Mouse (Mus musculus) hindbrain, postnatal 0 days (tissue): ENCODE measurements around the gene Gm13287. TPM values are rescaled to one million over a fixed set of nuclear protein-coding genes. Genes with fewer than 3 reads are reported as not detected.
"Not testable (repeated sequence)": the region's sequence is repeated elsewhere in the genome, so short reads cannot be mapped to it uniquely, and the experiment has no call there.

ENCODE experiments used
- ATAC-seq: fragments of 200-750 bp; cut with Nextera tagmentation; 2 replicates; pipeline ENCODE4 v1.8.0; 2017; ENCODE audit warnings: mild to moderate bottlenecking, moderate TSS enrichment, moderate library complexity
- DNase-seq: peaks from one replicate; pipeline ENCODE4 v3.0.0-alpha.2; 2015; ENCODE audit warnings: low spot score
- H3K27ac ChIP-seq: fragments of 300-500 bp; sonication (generic); 2 replicates; pipeline ENCODE4 v1.5.1; 2014; ENCODE audit warnings: mild to moderate bottlenecking
- H3K27me3 ChIP-seq: fragments of 300-500 bp; sonication (generic); 2 replicates; pipeline ENCODE4 v1.6.1; 2014; ENCODE audit warnings: low read length, mixed read lengths; ENCODE audit not compliant: insufficient read depth
- H3K36me3 ChIP-seq: fragments of 300-500 bp; sonication (generic); 2 replicates; pipeline ENCODE4 v1.6.1; 2014; ENCODE audit warnings: low read length, mixed read lengths; ENCODE audit not compliant: insufficient read depth
- H3K4me1 ChIP-seq: fragments of 300-500 bp; sonication (generic); 2 replicates; pipeline ENCODE4 v1.6.1; 2014; ENCODE audit warnings: antibody characterized with exemption, low read length, mixed read lengths; ENCODE audit not compliant: insufficient read depth
- H3K4me2 ChIP-seq: fragments of 300-500 bp; sonication (generic); 2 replicates; pipeline ENCODE4 v1.6.1; 2014; ENCODE audit warnings: low read depth, mild to moderate bottlenecking, low read length, moderate library complexity, mixed read lengths
- H3K4me3 ChIP-seq: fragments of 300-500 bp; sonication (generic); 2 replicates; pipeline ENCODE4 v1.5.1; 2014; ENCODE audit warnings: low read length
- H3K9ac ChIP-seq: fragments of 300-500 bp; sonication (generic); replicated peaks from 2 replicates; pipeline ENCODE4 v1.6.1; 2014; ENCODE audit warnings: mild to moderate bottlenecking, low read length, moderate library complexity, mixed read lengths
- H3K9me3 ChIP-seq: fragments of 300-500 bp; sonication (generic); 2 replicates; pipeline ENCODE4 v1.6.1; 2016; ENCODE audit warnings: low read length, mixed read lengths
- CTCF ChIP-seq: IDR thresholded peaks from 2 replicates; pipeline ENCODE4 v1.5.1; 2016; ENCODE audit warnings: antibody characterized with exemption, control low read depth, low read depth
- WGBS: fragments of 180-500 bp; shearing (Covaris S2); extraction: QIAGEN DNeasy Blood & Tissue Kit; methylation state at CpG from one replicate; pipeline ENCODE4 v1.1.7; 2014; 5-methylcytosine and 5-hydroxymethylcytosine counted together
- polyA plus RNA-seq: library from polyadenylated mRNA; unstranded; fragments of >200 nt; fragmentation: Nextera tagmentation; extraction: Ambion mirVana; gene quantifications from 2 replicates; pipeline ENCODE4 v1.2.1, GENCODE M21; 2015
- total RNA-seq: library from RNA; depleted of rRNA; stranded (reverse); fragments of >200 nt; gene quantifications from 2 replicates; pipeline ENCODE4 v1.2.3, GENCODE M21; 2014

The Gm13287 gene
- total and polyA plus RNA-seq, 2 experiments from 2014 or later = not detected

DNA sequence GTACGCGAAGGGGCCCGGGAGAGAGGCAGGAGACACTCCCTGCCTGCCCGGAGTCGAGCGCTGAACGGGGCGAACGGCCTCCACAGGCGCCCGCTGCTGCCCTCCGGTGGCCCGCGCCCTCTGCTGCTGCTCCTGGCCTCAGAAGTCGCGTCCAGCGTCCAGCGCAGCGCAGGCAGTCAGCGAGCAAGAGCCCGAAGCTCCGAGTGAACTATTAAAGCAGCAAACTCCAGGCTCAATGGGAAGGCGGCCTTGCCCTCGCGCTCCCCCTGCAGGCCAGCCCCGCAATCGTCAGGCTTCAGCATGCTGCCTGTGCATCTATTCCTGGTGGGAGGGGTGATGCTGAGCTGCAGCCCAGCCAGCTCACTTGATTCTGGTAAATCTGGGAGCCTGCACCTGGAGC, 17.6 kb upstream of the Gm13287 start, which contains the start of gene Gm13276:
Gene Gm13276 (plus strand): TSS at position 301 of the 400 bp plus-strand sequence.
- not testable (repeated sequence) for H3K27me3 ChIP-seq, H3K9ac ChIP-seq, ATAC-seq, H3K4me3 ChIP-seq, H3K36me3 ChIP-seq, H3K9me3 ChIP-seq, H3K27ac ChIP-seq, H3K4me1 ChIP-seq, DNase-seq, H3K4me2 ChIP-seq
- no CpG with 5 or more reads among the region's 27 CpGs for WGBS

- WGBS = no CpG with 5 or more reads among the region's 28 CpGs
- not testable (repeated sequence) for H3K4me3 ChIP-seq, H3K9ac ChIP-seq, ATAC-seq, H3K27ac ChIP-seq, DNase-seq, H3K9me3 ChIP-seq, H3K27me3 ChIP-seq, H3K36me3 ChIP-seq, H3K4me1 ChIP-seq, H3K4me2 ChIP-seq
- TF ChIP-seq CTCF = peak; percentile 59
These were observed 14.7 kb upstream of the Gm13287 start, which contains the start of gene Gm13277 for GRCm38 (mm10) chr4:88788402-88788801. Gm13277 (plus strand) TSS chr4:88788632.

- not testable (repeated sequence) for H3K9me3 ChIP-seq, H3K4me3 ChIP-seq, H3K27me3 ChIP-seq, H3K4me1 ChIP-seq, H3K9ac ChIP-seq, H3K4me2 ChIP-seq, H3K36me3 ChIP-seq, DNase-seq, H3K27ac ChIP-seq, ATAC-seq
- no CpG with 5 or more reads among the region's 28 CpGs for WGBS
These were observed 11.8 kb upstream of the Gm13287 start, which contains the start of gene Gm13278 for GRCm38 (mm10) chr4:88791250-88791649. Gm13278 (plus strand) TSS chr4:88791550.

DNA sequence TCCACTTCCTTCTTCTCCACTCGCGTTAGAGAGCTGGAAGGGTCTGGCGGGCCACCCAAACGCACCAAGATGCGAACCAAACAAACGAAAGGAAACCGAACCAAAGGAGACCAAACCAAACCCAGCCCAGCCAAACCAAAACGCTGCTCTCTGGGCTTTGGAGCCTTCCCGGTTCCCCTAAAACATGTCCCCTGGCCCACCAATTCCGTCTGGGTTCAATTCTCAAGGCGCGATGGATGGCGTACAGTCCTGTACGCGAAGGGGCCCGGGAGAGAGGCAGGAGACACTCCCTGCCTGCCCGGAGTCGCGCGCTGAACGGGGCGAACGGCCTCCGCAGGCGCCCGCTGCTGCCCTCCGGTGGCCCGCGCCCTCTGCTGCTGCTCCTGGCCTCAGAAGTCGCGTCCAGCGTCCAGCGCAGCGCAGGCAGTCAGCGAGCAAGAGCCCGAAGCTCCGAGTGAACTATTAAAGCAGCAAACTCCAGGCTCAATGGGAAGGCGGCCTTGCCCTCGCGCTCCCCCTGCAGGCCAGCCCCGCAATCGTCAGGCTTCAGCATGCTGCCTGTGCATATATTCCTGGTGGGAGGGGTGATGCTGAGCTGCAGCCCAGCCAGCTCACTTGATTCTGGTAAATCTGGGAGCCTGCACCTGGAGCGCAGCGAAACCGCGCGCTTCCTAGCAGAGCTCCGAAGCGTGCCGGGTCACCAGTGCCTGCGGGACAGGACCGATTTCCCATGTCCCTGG, 8.9 kb upstream of the Gm13287 start, which contains the start of gene Gm13275:
Gene Gm13275 (plus strand): TSS at position 552 of the 740 bp plus-strand sequence.
- 0% methylated on average over 2 of the region's 52 CpGs for WGBS
- H3K4me1 ChIP-seq, H3K36me3 ChIP-seq, H3K27me3 ChIP-seq, DNase-seq, H3K9me3 ChIP-seq, ATAC-seq, H3K4me2 ChIP-seq, H3K27ac ChIP-seq, H3K9ac ChIP-seq, H3K4me3 ChIP-seq: not testable (repeated sequence)
- TF ChIP-seq CTCF = peak; percentile 43; the same call in 1 of the 2 replicates

DNA sequence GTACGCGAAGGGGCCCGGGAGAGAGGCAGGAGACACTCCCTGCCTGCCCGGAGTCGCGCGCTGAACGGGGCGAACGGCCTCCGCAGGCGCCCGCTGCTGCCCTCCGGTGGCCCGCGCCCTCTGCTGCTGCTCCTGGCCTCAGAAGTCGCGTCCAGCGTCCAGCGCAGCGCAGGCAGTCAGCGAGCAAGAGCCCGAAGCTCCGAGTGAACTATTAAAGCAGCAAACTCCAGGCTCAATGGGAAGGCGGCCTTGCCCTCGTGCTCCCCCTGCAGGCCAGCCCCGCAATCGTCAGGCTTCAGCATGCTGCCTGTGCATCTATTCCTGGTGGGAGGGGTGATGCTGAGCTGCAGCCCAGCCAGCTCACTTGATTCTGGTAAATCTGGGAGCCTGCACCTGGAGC, 6.0 kb upstream of the Gm13287 start, which contains the start of gene Gm13279:
Gene Gm13279 (plus strand): TSS at position 301 of the 400 bp plus-strand sequence.
- not testable (repeated sequence) for DNase-seq, H3K27ac ChIP-seq, H3K9me3 ChIP-seq, H3K36me3 ChIP-seq, ATAC-seq, H3K27me3 ChIP-seq, H3K4me3 ChIP-seq, H3K4me2 ChIP-seq, H3K4me1 ChIP-seq, H3K9ac ChIP-seq
- WGBS = no CpG with 5 or more reads among the region's 28 CpGs

GRCm38 (mm10) chr4:88799365-88799764, 3.7 kb upstream of the Gm13287 start, which contains the start of gene Gm13285:
Gm13285 (plus strand) TSS chr4:88799665.
- 17% methylated on average over 4 of the region's 7 CpGs for WGBS
- not testable (repeated sequence) for H3K9ac ChIP-seq

DNA sequence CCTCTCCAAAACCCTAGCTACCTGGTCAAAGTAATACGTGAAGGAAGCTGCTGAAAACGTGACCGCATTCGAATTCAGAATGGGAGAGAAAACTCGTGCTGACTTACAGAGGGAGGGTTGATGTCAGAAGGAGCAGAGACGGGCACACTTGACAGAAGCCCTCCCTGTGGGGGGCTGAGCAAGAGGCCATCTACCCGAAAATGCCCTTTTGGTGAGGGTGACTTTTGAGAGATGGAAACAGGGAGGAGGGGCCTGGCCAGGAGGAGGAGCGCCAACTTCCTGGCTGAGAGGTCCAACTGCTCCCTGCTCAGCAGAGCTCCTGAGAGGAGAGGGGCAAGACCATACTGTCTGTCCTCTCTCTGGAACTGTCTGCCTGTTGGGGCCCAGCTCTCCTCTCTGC, 2.2 kb downstream of the Gm13287 start, which contains the start of gene Gm13288:
Gene Gm13288 (plus strand): TSS at position 301 of the 400 bp plus-strand sequence.
- ATAC-seq, H3K4me3 ChIP-seq, H3K36me3 ChIP-seq, H3K4me2 ChIP-seq, H3K4me1 ChIP-seq, H3K9ac ChIP-seq, H3K27me3 ChIP-seq, H3K9me3 ChIP-seq, H3K27ac ChIP-seq, DNase-seq: not testable (repeated sequence)
- no CpG with 5 or more reads among the region's 8 CpGs for WGBS

More at GRCm38 (mm10) chr4:88799365-88799764, 3.7 kb upstream of the Gm13287 start, which contains the start of gene Gm13285:
- not testable (repeated sequence) for ATAC-seq, H3K9me3 ChIP-seq, H3K4me3 ChIP-seq, H3K4me2 ChIP-seq, H3K36me3 ChIP-seq, H3K27me3 ChIP-seq, H3K4me1 ChIP-seq, DNase-seq, H3K27ac ChIP-seq

GRCm38 (mm10) chr4:88805761-88806160, 2.7 kb downstream of the Gm13287 start:
- not testable (repeated sequence) for H3K27ac ChIP-seq, H3K4me3 ChIP-seq, H3K9me3 ChIP-seq, H3K27me3 ChIP-seq, DNase-seq, H3K4me1 ChIP-seq, H3K9ac ChIP-seq, ATAC-seq, H3K36me3 ChIP-seq, H3K4me2 ChIP-seq
- WGBS = 0% methylated on average over 6 of the region's 34 CpGs
